Mouse (Mus musculus): ENCODE results near the gene Wtap. TPM values are rescaled to one million over a fixed set of nuclear protein-coding genes. Genes with fewer than 3 reads are reported as not detected.
"Not testable (repeated sequence)": the region's sequence is repeated elsewhere in the genome, so short reads cannot be mapped to it uniquely, and the experiment has no call there.

The Wtap gene
- polyA plus RNA-seq, 1 experiment from 2014 or later = 134 TPM

DNA sequence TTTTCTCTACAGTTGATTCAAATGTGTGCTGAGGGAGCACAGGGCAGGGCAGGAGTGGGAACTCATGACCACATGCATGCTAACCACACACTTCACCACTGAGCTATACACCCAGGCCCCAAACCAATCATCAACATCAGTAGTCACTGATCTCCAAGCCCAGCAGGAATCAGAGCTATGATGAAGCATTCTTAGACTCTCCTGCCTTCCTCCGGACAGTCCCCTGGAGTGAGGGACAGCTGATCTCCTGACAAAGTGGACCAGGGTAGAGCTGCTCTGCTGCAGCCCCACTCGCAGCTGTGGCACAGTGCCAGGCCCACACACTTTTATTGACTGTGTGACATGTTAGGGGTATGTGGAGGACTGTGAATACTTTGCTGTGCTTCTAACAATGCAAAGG is 34.6 kb downstream of the Wtap start:
- not testable (repeated sequence) for H3K4me3 ChIP-seq (replicated peaks); ATAC-seq (replicated peaks; ENCODE audit: low FRiP score); H3K27me3 ChIP-seq; H3K4me1 ChIP-seq; H3K9ac ChIP-seq; H3K9me3 ChIP-seq (replicated peaks); H3K27ac ChIP-seq
- 40% methylated on average over 1 of the region's 2 CpGs for WGBS
- H3K4me2 ChIP-seq = peak overlapping the region; percentile 41
- peaks cover 23% of the 10 kb centered on the region for H3K36me3 ChIP-seq

DNA sequence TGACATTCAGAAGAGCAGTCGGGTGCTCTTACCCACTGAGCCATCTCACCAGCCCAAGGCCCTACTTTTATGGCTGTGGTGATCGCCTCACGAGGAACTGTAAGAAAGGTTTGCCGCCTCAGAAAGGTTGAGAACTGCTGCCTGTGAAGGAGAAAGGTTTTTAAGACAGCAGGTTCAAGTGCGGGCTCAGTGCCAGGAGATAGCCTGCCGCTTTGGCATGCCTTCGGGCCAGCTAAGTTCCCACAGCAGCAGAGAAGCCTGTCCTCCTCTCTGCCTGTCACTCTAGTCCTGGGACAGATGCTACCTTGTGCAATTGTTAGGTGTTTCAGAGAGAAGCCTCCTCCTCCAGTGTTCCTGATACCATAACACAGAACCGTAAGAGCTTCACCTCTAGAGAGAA is 37.3 kb downstream of the Wtap start:
- H3K9ac ChIP-seq = no peak overlapping the region

DNA sequence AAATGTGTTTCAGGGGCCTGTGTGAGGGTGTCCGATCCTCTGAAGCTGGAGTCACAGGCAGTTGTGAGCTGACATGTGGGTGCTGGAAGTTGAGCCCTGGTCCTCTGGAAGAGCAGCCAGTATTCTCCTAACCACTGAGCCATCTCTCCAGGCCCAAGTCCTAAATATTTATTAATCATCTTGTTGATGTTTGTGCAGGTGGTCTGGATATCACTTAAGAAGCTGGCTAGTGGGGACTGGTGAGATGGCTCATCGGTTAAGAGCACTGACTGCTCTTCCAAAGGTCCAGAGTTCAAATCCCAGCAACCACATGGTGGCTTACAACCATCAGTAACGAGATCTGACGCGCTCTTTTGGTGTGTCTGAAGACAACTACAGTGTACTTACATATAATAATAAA is 44.3 kb downstream of the Wtap start:
- ATAC-seq (replicated peaks; ENCODE audit: low FRiP score) = no peak
- Histone ChIP-seq H3K36me3 (peaks cover 72% of the 10 kb centered on the region), H3K4me2 (no peak overlapping the region), H3K27ac (no peak overlapping the region), H3K4me3 (replicated peaks) (no peak overlapping the region), H3K9me3 (replicated peaks) (no peaks in the 10 kb centered on the region), H3K9ac (no peak overlapping the region), H3K4me1 (no peaks in the 10 kb centered on the region), H3K27me3 (no peaks in the 10 kb centered on the region)
- WGBS = 90% methylated on average over 5 of the region's 5 CpGs

More for the DNA sequence above, 37.3 kb downstream of the Wtap start:
- no peak overlapping the region for H3K4me3 ChIP-seq (replicated peaks)
- H3K36me3 ChIP-seq = peaks cover 40% of the 10 kb centered on the region
- WGBS = 92% methylated on average over 8 of the region's 8 CpGs
- H3K27me3 ChIP-seq = no peaks in the 10 kb centered on the region
- ATAC-seq (replicated peaks; ENCODE audit: low FRiP score) = no peak
- H3K4me2 ChIP-seq = no peak overlapping the region
- peaks cover 7% of the 10 kb centered on the region for H3K4me1 ChIP-seq
- H3K27ac ChIP-seq = no peak overlapping the region
- no peaks in the 10 kb centered on the region for H3K9me3 ChIP-seq (replicated peaks)

DNA sequence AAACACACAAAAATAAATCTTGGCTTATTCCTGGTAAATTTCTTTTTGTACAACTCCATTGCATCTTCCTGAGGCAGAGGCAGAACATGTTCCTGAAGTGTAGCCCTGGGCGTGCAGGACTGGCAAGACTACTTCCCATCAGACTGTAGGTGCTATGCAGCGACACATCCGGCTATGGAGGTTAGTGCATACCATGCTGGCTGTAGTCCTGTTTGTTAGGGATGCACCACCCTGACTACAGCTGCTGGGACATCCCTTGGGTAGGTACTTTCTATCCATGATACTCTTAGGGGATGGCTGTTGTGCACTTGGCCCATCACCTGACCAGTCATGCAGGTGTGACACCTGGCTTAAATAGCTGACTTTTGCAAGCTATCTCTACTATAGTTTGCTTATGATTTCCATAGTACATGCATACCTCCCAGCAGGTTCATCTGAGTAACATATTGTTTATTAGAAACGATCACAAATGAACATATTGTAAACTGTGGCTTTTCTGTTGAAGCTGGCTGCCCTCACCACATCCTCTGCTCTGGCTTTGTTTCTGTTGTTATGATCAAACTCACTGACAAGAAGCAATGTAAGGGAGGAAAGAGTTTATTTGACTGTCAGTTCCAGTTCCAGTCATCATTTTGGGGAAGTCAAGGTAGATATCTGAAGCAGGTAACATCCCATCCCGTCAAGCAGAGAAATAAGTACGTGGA is 51.4 kb downstream of the Wtap start:
- Histone ChIP-seq H3K4me1 (peaks cover 8% of the 10 kb centered on the region; the same call in 1 of the 2 replicates), H3K9me3 (replicated peaks) (no peaks in the 10 kb centered on the region), H3K36me3 (peaks cover 44% of the 10 kb centered on the region), H3K4me3 (replicated peaks) (no peak overlapping the region), H3K9ac (no peak overlapping the region), H3K4me2 (no peak overlapping the region), H3K27me3 (no peaks in the 10 kb centered on the region), H3K27ac (no peak overlapping the region)
- 92% methylated on average over 6 of the region's 6 CpGs for WGBS
- ATAC-seq (replicated peaks; ENCODE audit: low FRiP score) = no peak

DNA sequence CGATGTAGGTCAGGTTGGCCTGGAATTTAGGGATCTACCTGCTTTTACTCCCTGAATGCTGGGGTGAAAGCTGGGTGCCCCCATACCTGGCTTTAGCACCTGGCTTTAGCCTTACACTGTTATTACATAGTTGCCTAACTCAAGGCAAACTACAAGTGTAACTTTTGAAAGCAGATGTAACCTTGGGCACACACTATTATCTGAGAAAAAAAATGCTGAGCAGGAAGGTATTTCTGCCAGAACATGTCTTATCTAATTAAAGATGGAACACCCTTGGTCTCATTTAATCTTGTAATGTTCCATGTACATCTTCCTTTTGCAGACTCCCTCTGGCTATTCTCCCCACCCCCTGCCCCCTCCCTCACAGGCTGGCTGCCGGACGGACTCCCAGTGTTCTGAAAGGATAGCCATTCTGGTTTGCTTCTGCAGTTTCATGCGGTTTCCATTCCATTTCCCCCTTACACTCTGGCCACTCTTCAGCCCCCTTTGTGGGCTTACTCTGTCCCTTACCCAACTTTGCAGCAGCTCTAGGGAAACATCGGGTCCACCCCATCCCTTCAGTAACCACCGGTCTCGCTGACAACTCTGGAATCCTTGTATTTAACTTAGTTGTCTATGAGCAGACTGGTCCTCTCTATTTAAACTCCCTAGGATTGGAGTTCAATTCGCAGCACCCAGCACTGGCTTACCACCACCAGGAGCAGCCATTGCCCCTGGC is 52.3 kb downstream of the Wtap start:
- H3K27ac ChIP-seq = no peak overlapping the region
- H3K4me3 ChIP-seq (replicated peaks) = no peak overlapping the region
- peaks cover 38% of the 10 kb centered on the region for H3K36me3 ChIP-seq
- 76% methylated on average over 8 of the region's 8 CpGs for WGBS
- H3K9ac ChIP-seq = no peak overlapping the region
- H3K27me3 ChIP-seq = no peaks in the 10 kb centered on the region
- ATAC-seq (replicated peaks; ENCODE audit: low FRiP score) = no peak
- peaks cover 8% of the 10 kb centered on the region; the same call in 1 of the 2 replicates for H3K4me1 ChIP-seq
- H3K9me3 ChIP-seq (replicated peaks) = no peaks in the 10 kb centered on the region
- no peak overlapping the region for H3K4me2 ChIP-seq

DNA sequence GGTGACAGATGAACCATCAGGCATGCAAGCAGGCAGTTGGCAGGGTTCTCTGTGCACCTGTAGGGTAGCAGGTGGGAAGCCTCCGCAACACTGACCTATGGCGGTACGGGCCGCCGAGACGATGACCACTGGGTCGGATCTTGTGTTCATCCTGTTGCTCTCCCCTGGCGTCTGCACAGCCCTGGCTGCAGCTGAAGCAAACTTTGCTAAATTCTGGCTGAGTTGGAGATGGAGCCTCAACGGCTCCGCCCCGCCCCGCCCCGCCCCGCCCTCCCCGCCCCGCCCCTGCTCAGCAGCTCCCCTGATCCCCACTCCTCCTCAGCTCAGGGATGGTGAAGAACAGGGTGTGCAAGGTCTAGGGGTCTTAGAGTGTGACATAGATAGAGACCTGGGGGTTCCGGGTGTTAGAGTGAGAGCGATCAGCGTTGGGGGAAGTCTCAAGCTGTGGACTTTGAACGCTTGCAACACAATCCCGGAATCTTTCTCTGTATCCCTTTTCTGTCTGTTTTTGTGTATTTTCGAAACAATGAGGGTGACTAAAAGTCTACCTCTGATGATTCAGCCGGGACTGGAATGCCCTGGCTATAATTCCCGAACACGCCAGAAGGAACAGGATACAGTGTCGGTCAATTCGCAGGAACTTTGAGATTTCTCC is 53.7 kb downstream of the Wtap start, which contains the start of gene Acat3:
Acat3 (minus strand) TSS at position 450 of the 655 bp plus-strand sequence.
- H3K4me3 ChIP-seq (replicated peaks) = peak within 1 kb of the TSS; percentile 38
- peak; percentile 87 for ATAC-seq (replicated peaks; ENCODE audit: low FRiP score)
- H3K27me3 ChIP-seq = no peaks in the 10 kb centered on the region
- H3K4me1 ChIP-seq = peaks cover 8% of the 10 kb centered on the region; the same call in 1 of the 2 replicates
- H3K4me2 ChIP-seq = peak within 1 kb of the TSS; percentile 70
- no peak within 1 kb of the TSS for H3K27ac ChIP-seq
- H3K9ac ChIP-seq = 0 out of 2 replicates have a peak within 1 kb of the TSS, but pooled peaks have one; percentile 23
- WGBS = 10% methylated on average over 27 of the region's 27 CpGs
- peaks cover 27% of the 10 kb centered on the region for H3K36me3 ChIP-seq
- no peaks in the 10 kb centered on the region for H3K9me3 ChIP-seq (replicated peaks)

DNA sequence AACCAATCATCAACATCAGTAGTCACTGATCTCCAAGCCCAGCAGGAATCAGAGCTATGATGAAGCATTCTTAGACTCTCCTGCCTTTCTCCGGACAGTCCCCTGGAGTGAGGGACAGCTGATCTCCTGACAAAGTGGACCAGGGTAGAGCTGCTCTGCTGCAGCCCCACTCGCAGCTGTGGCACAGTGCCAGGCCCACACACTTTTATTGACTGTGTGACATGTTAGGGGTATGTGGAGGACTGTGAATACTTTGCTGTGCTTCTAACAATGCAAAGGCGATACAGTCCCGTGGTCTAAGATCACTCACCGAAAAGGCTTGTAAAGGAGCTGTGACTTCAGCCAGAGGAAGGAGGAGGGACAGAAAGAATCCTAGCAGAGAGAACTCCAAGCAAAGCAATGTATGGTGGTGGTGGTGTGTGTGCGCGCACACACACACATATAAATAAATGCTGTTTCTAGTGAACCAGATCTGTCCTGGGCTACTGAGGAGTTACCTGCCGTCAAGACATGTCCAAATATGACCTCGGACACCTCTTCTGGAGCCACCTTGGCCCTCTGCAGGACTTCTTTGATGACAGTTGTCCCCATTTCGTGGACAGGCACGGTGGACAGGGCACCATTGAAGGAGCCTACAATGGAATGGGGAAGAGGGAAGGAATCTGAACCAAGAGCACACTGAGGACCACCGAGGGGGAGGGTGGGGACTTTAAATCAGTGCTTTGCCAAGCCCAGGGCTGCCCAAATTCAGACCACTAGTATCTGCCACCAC is 54.4 kb downstream of the Wtap start:
- H3K27ac ChIP-seq; H3K27me3 ChIP-seq; H3K9me3 ChIP-seq (replicated peaks); H3K4me1 ChIP-seq: not testable (repeated sequence)
- Histone ChIP-seq H3K4me3 (replicated peaks) (peak overlapping the region; percentile 38), H3K36me3 (peaks cover 20% of the 10 kb centered on the region), H3K4me2 (peak overlapping the region; percentile 70), H3K9ac (0 out of 2 replicates have a peak overlapping the region, but pooled peaks have one; percentile 23)
- peak; percentile 52 for ATAC-seq (replicated peaks; ENCODE audit: low FRiP score)
- WGBS = 63% methylated on average over 4 of the region's 12 CpGs

DNA sequence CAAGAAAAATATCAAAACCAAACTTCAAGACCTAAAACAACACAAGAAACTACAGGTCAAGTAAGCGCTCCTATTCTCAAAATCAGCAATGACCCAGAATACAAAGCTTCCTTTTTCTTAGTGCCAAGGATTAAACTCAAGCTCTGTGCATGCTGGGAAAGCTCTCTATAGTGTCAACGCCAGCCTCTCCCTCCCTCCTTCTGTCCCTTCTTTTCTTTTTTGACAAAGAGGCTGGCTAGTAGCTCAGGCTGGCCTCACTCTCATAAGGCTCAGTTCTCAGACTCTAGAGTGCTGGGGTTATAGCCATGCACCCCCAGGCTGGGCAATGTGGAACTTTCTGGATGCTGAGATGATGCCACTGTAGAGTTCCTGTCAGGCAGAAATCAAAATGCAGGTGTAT is 55.9 kb downstream of the Wtap start:
- 68% methylated on average over 2 of the region's 2 CpGs for WGBS
- H3K27ac ChIP-seq = no peak overlapping the region
- no peaks in the 10 kb centered on the region for H3K27me3 ChIP-seq
- H3K4me2 ChIP-seq = no peak overlapping the region
- peaks cover 8% of the 10 kb centered on the region for H3K36me3 ChIP-seq
- no peak for ATAC-seq (replicated peaks; ENCODE audit: low FRiP score)
- peaks cover 8% of the 10 kb centered on the region; the same call in 1 of the 2 replicates for H3K4me1 ChIP-seq
- H3K4me3 ChIP-seq (replicated peaks) = no peak overlapping the region
- no peaks in the 10 kb centered on the region for H3K9me3 ChIP-seq (replicated peaks)
- no peak overlapping the region for H3K9ac ChIP-seq

DNA sequence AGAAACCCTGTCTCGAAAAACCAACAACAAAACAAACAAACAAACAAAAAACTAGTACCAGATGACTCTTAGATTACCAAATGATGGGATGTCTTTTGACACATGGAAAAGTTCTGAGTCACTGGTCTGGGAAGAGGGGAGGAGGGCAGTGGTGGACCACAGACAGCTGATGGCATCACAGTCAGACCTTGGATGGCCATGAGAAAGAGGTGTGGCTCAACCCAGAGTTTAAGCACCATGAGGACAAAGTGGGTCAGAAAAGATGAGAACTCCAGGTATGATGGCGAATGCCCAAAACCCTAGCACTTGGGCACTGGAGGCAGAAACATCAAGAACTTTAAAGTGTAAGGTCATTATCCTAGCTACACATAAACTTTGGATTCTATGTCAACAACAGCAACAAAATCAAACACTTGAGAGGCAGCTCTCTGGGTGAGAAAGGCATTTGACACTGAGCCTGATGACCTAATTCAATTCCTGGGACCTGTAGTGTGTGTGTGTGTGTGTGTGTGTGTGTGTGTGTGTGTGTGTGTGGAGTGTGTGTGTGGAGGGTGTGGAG is 56.5 kb downstream of the Wtap start:
- Histone ChIP-seq H3K4me2 (no peak overlapping the region), H3K27me3 (no peaks in the 10 kb centered on the region), H3K36me3 (peaks cover 2% of the 10 kb centered on the region), H3K9me3 (replicated peaks) (no peaks in the 10 kb centered on the region), H3K27ac (no peak overlapping the region), H3K4me1 (peaks cover 8% of the 10 kb centered on the region; the same call in 1 of the 2 replicates), H3K9ac (no peak overlapping the region), H3K4me3 (replicated peaks) (no peak overlapping the region)
- 85% methylated on average over 2 of the region's 2 CpGs for WGBS
- ATAC-seq (replicated peaks; ENCODE audit: low FRiP score) = no peak

DNA sequence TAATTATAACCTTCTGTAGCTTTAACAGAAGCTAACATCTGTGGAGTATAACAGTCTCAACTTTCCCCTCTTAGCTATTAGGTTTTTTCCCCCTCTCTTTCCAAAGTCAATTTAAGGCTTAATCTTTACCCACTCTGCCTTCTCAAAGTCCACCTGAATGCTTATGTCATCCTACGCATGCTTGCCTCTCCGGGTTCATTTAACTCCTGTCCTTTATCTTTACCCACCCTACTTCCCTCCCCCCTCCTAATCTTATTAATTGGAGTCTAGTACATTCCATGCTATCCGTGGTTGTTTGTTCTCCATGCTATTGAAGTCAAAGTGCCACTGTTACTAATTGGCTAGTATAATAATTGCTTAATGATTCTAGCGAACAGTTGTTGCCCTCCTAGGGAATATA is 58.2 kb downstream of the Wtap start:
- Histone ChIP-seq H3K4me2 (no peak overlapping the region), H3K27me3 (no peaks in the 10 kb centered on the region), H3K9me3 (replicated peaks) (no peaks in the 10 kb centered on the region), H3K4me1 (peaks cover 6% of the 10 kb centered on the region; the same call in 1 of the 2 replicates), H3K36me3 (no peaks in the 10 kb centered on the region), H3K4me3 (replicated peaks) (no peak overlapping the region), H3K27ac (peak overlapping the region; percentile 56; the same call in 1 of the 2 replicates), H3K9ac (no peak overlapping the region)
- peak; percentile 52 for ATAC-seq (replicated peaks; ENCODE audit: low FRiP score)
- 61% methylated on average over 4 of the region's 4 CpGs for WGBS

DNA sequence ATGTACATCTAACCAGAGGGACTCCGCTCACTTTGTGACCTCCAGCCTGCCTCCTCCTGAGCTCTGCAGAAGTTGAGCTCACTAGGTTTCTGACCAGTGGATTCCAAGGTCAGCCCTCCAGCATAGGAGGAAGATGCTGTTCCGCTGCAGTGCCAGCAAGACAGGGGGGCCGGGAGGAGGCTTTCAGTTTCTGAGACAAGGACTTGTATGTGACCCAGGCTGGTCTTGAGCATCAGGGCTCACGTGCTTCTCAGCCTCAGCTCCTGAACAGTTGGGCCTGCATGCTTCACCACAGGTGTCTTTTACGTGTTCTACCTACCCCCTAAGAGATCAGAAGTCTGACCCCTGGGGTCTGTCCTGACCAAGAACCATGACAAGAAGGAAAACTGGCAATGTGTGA is 62.4 kb downstream of the Wtap start:
- WGBS = 84% methylated on average over 5 of the region's 5 CpGs

More for the DNA sequence above, 62.4 kb downstream of the Wtap start:
- not testable (repeated sequence) for H3K9ac ChIP-seq; H3K27me3 ChIP-seq; H3K27ac ChIP-seq; ATAC-seq (replicated peaks; ENCODE audit: low FRiP score); H3K9me3 ChIP-seq (replicated peaks); H3K36me3 ChIP-seq; H3K4me2 ChIP-seq; H3K4me3 ChIP-seq (replicated peaks); H3K4me1 ChIP-seq
